Mouse (Mus musculus): ENCODE results near the gene Dmgdh. TPM values are rescaled to one million over a fixed set of nuclear protein-coding genes. Genes with fewer than 3 reads are reported as not detected.

Gene Dmgdh
- 0.17 TPM for polyA plus RNA-seq (2014; fragmentation: Illumina TruSeq; extraction: RNeasy Lipid Tissue Mini Kit (QIAGEN cat#74804); ENCODE audit: low read depth, low replicate concordance)

GRCm38 (mm10) chr13:93674131-93674561, at the start of gene Dmgdh, which contains the start of gene Bhmt2:
TSS of gene Dmgdh (plus strand) at chr13:93674433.
TSS of gene Bhmt2 (minus strand) at chr13:93674302.

GRCm38 (mm10) chr13:93637282-93638245, 36.7 kb upstream of the Dmgdh start, which contains the start of gene Bhmt:
TSS of gene Bhmt (minus strand) at chr13:93637961.

DNA sequence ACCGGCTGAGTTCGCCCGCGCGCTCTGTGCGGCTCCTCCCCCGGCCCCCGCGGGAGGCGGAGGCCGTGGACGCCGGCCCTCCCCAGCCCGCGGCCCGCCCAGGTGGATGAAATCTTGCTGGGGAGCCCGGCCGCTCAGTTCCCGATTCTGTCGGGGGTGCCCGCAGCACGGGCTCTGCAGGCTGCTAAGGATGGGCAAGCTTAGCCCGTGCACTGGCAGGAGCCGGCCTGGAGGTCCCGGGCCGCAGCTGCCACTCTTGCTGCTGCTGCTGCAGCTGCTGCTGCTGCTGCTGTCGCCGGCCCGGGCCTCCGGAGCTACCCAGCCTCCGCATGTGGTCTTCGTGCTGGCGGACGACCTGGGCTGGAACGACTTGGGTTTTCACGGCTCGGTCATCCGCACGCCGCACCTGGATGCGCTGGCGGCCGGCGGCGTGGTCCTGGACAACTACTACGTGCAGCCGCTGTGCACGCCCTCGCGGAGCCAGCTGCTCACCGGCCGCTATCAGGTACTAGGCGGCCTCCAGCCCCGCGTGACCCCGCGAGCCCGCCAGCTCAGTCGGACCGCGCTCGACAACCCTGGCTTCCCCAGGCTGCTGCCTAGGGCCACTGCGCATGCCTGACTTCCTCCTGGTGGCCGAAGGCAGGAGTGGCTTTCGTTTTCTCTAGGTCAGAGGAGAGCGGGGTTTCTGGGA, 97.5 kb downstream of the Dmgdh start, which contains the start of gene Arsb:
Gene Arsb, plus strand, starts transcription at position 43 of the 691 bp plus-strand sequence.

Other genes with a start within 250 kb of the Dmgdh start
- gene Jmy, start 174.6 kb upstream of the Dmgdh start, polyA plus RNA-seq (2014; fragmentation: Illumina TruSeq; extraction: RNeasy Lipid Tissue Mini Kit (QIAGEN cat#74804); ENCODE audit: low read depth, low replicate concordance): 89.2 TPM
- 3.7 TPM for gene Bhmt, start 36.5 kb upstream of the Dmgdh start, polyA plus RNA-seq (2014; fragmentation: Illumina TruSeq; extraction: RNeasy Lipid Tissue Mini Kit (QIAGEN cat#74804); ENCODE audit: low read depth, low replicate concordance)
- gene Bhmt2, start 131 bp upstream of the Dmgdh start, polyA plus RNA-seq (2014; fragmentation: Illumina TruSeq; extraction: RNeasy Lipid Tissue Mini Kit (QIAGEN cat#74804); ENCODE audit: low read depth, low replicate concordance): not detected
- gene Arsb, start 97.2 kb downstream of the Dmgdh start, polyA plus RNA-seq (2014; fragmentation: Illumina TruSeq; extraction: RNeasy Lipid Tissue Mini Kit (QIAGEN cat#74804); ENCODE audit: low read depth, low replicate concordance): 63.9 TPM

All from adrenal gland, adult 10 weeks (tissue).